Mouse (Mus musculus): ENCODE results near the gene Cd37.

DNA sequence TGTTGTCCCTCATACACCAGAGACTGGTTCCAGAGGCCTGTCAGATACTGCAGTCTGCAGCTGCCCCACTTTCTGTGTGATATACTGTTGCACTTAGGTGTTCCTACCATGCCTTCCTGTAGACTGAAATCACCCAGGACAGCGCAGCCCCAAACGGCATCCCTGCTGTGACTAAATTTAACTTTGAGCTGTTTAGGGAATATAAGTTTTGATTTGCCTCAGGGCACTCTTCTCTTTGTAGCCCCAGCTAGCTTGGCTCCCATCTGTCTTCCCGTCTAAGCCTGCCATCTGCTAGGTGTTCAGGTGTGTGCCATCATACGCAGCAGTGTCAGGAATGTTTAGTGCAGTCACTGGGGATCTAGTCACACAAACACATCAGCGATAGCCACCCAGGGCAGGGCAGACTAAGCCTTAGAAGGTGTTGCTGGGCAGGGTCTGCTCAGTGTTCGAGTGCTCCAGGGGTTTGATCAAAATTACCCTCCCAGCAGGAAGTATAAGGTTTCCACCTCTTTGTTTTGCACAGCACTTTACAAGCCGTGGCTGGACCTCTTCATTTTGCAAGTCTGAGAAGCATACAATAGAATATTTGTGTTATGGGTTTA lies 24.2 kb upstream of the Cd37 start:
- TF ChIP-seq CTCF (IDR thresholded peaks at IDR 0.05; ENCODE audit: low read depth, low read length): no peak
- no peak for TF ChIP-seq TAL1 (conservative IDR thresholded peaks at IDR 0.05; ENCODE audit: low read depth, low read length)
- TF ChIP-seq GATA1 (IDR thresholded peaks at IDR 0.05; ENCODE audit: borderline replicate concordance, low read length): no peak
